Mouse (Mus musculus): ENCODE results near the gene Smg7. TPM values are rescaled to one million over a fixed set of nuclear protein-coding genes. Genes with fewer than 3 reads are reported as not detected.

Gene Smg7
- polyA plus RNA-seq, 1 experiment from 2014 or later: 14.4 TPM

- no peak for DNase-seq (ENCODE audit: low spot score)
These were observed 57.2 kb downstream of the Smg7 start for GRCm38 (mm10) chr1:152845211-152845730.

DNA sequence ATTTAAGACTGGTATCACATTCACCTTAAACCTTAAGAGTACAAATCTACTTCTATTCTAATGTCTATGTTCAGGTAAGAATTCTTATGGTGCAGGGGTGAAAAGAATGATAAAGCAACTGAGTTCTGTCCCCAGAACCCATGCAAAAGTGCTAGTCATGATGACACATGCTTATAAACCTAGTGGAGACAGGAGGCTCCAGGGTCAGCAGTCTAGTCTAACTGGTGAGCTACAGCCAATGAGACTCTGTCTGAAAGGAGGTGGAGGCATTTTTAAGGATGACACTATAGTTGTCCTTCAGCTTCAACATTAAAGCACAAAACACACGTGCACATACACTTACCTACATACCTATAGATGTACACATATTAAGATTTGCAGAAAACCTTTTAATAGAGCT lies 57.8 kb downstream of the Smg7 start:
- TF ChIP-seq CTCF (IDR thresholded peaks at IDR 0.05) (no peak), EP300 (IDR thresholded peaks at IDR 0.05) (no peak)
- Histone ChIP-seq H3K4me2 (replicated peaks; ENCODE audit: low read depth, low read length) (no peak overlapping the region), H3K36me3 (ENCODE audit: insufficient read depth, low read length) (peaks cover 44% of the 10 kb centered on the region), H3K4me1 (ENCODE audit: insufficient read depth, low read depth, low read length) (no peaks in the 10 kb centered on the region), H3K27me3 (replicated peaks; ENCODE audit: insufficient read depth, low read length) (no peaks in the 10 kb centered on the region), H3K4me3 (ENCODE audit: low read depth, low read length) (no peak overlapping the region), H3K27ac (ENCODE audit: low read length) (no peak overlapping the region), H3K9me3 (ENCODE audit: low read length) (no peaks in the 10 kb centered on the region), H3K9ac (replicated peaks; ENCODE audit: low read depth) (no peak overlapping the region)
- no peak for DNase-seq (ENCODE audit: low spot score)
- 95% methylated on average over 1 of the region's 1 CpGs for WGBS
- ATAC-seq: no peak

More at GRCm38 (mm10) chr1:152845211-152845730, 57.2 kb downstream of the Smg7 start:
- peaks cover 39% of the 10 kb centered on the region for H3K36me3 ChIP-seq (ENCODE audit: insufficient read depth, low read length)
- no peak overlapping the region for H3K4me3 ChIP-seq (ENCODE audit: low read depth, low read length)
- H3K9me3 ChIP-seq (ENCODE audit: low read length): no peaks in the 10 kb centered on the region
- no peak overlapping the region for H3K9ac ChIP-seq (replicated peaks; ENCODE audit: low read depth)
- H3K4me2 ChIP-seq (replicated peaks; ENCODE audit: low read depth, low read length): no peak overlapping the region
- no peaks in the 10 kb centered on the region for H3K27me3 ChIP-seq (replicated peaks; ENCODE audit: insufficient read depth, low read length)
- ATAC-seq: no peak
- 69% methylated on average over 3 of the region's 3 CpGs for WGBS
- H3K4me1 ChIP-seq (ENCODE audit: insufficient read depth, low read depth, low read length): no peaks in the 10 kb centered on the region
- TF ChIP-seq EP300 (IDR thresholded peaks at IDR 0.05) (no peak), CTCF (IDR thresholded peaks at IDR 0.05) (no peak)
- H3K27ac ChIP-seq (ENCODE audit: low read length): no peak overlapping the region

- H3K9me3 ChIP-seq (ENCODE audit: low read length): no peaks in the 10 kb centered on the region
- DNase-seq (ENCODE audit: low spot score) (no peak), ATAC-seq (no peak)
- H3K4me3 ChIP-seq (ENCODE audit: low read depth, low read length): no peak overlapping the region
- TF ChIP-seq EP300 (IDR thresholded peaks at IDR 0.05): no peak
- no peak for TF ChIP-seq CTCF (IDR thresholded peaks at IDR 0.05)
- no peaks in the 10 kb centered on the region for H3K27me3 ChIP-seq (replicated peaks; ENCODE audit: insufficient read depth, low read length)
- no peak overlapping the region for H3K4me2 ChIP-seq (replicated peaks; ENCODE audit: low read depth, low read length)
- no peaks in the 10 kb centered on the region for H3K4me1 ChIP-seq (ENCODE audit: insufficient read depth, low read depth, low read length)
- peaks cover 37% of the 10 kb centered on the region for H3K36me3 ChIP-seq (ENCODE audit: insufficient read depth, low read length)
- no peak overlapping the region for H3K9ac ChIP-seq (replicated peaks; ENCODE audit: low read depth)
- H3K27ac ChIP-seq (ENCODE audit: low read length): no peak overlapping the region
- 95% methylated on average over 2 of the region's 2 CpGs for WGBS
These were observed 61.4 kb downstream of the Smg7 start for GRCm38 (mm10) chr1:152841057-152841456.

GRCm38 (mm10) chr1:152840343-152840742 lies 62.1 kb downstream of the Smg7 start:
- Histone ChIP-seq H3K4me3 (ENCODE audit: low read depth, low read length) (no peak overlapping the region), H3K4me2 (replicated peaks; ENCODE audit: low read depth, low read length) (no peak overlapping the region), H3K4me1 (ENCODE audit: insufficient read depth, low read depth, low read length) (no peaks in the 10 kb centered on the region), H3K9me3 (ENCODE audit: low read length) (no peaks in the 10 kb centered on the region), H3K9ac (replicated peaks; ENCODE audit: low read depth) (no peak overlapping the region), H3K36me3 (ENCODE audit: insufficient read depth, low read length) (peaks cover 34% of the 10 kb centered on the region), H3K27ac (ENCODE audit: low read length) (no peak overlapping the region), H3K27me3 (replicated peaks; ENCODE audit: insufficient read depth, low read length) (no peaks in the 10 kb centered on the region)
- ATAC-seq (no peak), DNase-seq (ENCODE audit: low spot score) (no peak)
- no peak for TF ChIP-seq EP300 (IDR thresholded peaks at IDR 0.05)
- TF ChIP-seq CTCF (IDR thresholded peaks at IDR 0.05): no peak
- WGBS: 91% methylated on average over 3 of the region's 3 CpGs

DNA sequence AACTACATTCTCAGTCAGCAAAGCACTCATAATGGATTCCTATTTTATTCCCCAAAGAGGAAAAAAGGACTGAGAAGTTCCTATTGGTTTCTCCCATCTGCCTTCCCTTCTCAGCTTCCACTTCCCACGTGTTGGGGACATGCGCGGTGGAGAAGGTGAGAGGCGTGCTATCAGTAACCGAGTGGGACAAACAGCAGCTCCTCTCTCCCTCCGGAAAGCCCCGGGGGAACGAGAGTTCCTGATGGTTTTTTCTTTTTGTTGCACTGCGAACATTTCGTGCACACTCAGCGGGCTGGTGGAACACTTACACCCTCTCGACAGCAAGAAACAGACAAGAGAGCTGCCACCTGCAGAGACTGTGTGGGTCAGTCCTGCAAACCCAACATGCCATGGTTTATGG lies 63.6 kb downstream of the Smg7 start:
- Histone ChIP-seq H3K9ac (replicated peaks; ENCODE audit: low read depth) (no peak overlapping the region), H3K9me3 (ENCODE audit: low read length) (no peaks in the 10 kb centered on the region), H3K27me3 (replicated peaks; ENCODE audit: insufficient read depth, low read length) (no peaks in the 10 kb centered on the region), H3K4me1 (ENCODE audit: insufficient read depth, low read depth, low read length) (no peaks in the 10 kb centered on the region), H3K4me3 (ENCODE audit: low read depth, low read length) (no peak overlapping the region), H3K36me3 (ENCODE audit: insufficient read depth, low read length) (peaks cover 30% of the 10 kb centered on the region), H3K4me2 (replicated peaks; ENCODE audit: low read depth, low read length) (no peak overlapping the region), H3K27ac (ENCODE audit: low read length) (no peak overlapping the region)
- DNase-seq (ENCODE audit: low spot score) (no peak), ATAC-seq (no peak)
- 92% methylated on average over 12 of the region's 12 CpGs for WGBS
- no peak for TF ChIP-seq CTCF (IDR thresholded peaks at IDR 0.05)
- TF ChIP-seq EP300 (IDR thresholded peaks at IDR 0.05): no peak

DNA sequence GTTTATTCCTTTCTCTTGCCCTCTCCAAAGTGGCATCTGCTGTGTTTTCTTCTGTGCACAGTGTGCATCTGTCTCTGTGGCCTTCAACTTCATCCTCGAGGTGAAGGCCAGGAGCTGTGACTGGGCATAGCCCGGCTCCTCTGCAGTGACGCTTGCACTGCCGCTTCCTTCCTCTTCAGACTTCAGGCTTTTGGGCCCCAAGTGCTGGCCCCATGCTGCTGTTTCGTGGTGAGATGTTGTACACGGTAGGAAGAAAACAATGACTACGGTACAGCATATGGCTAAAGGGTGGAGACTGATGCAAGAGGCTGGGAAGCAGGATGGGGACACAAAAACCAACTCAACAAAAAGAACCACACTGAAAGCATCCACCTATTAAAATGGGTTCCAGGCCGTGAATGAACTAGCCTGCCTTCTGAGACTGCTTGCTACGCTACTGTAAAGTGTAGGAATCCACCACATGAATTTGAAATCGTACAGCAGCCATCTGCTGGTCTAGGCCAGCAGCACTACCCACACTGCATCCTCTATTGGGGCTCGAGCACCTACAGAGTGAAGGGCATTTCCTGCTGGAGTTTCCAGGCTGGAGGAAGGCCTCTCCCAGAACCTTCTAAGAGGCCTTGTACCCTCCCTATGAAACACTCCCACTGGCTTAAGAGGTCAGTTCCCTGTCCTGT lies 64.3 kb downstream of the Smg7 start:
- WGBS: 80% methylated on average over 11 of the region's 11 CpGs
- H3K4me1 ChIP-seq (ENCODE audit: insufficient read depth, low read depth, low read length): no peaks in the 10 kb centered on the region
- peaks cover 28% of the 10 kb centered on the region for H3K36me3 ChIP-seq (ENCODE audit: insufficient read depth, low read length)
- DNase-seq (ENCODE audit: low spot score): no peak
- no peaks in the 10 kb centered on the region for H3K27me3 ChIP-seq (replicated peaks; ENCODE audit: insufficient read depth, low read length)
- no peak overlapping the region for H3K9ac ChIP-seq (replicated peaks; ENCODE audit: low read depth)
- no peak overlapping the region for H3K4me3 ChIP-seq (ENCODE audit: low read depth, low read length)
- no peak for ATAC-seq
- no peak overlapping the region for H3K4me2 ChIP-seq (replicated peaks; ENCODE audit: low read depth, low read length)
- no peak overlapping the region for H3K27ac ChIP-seq (ENCODE audit: low read length)
- H3K9me3 ChIP-seq (ENCODE audit: low read length): no peaks in the 10 kb centered on the region
- no peak for TF ChIP-seq EP300 (IDR thresholded peaks at IDR 0.05)
- no peak for TF ChIP-seq CTCF (IDR thresholded peaks at IDR 0.05)

All from lung, postnatal 0 days (tissue).